Mouse (Mus musculus): Measurements from ENCODE around the gene Olfr483.

Gene Olfr483

GRCm38 (mm10) chr7:108100549-108100948 is at the start of gene Olfr483:
Gene Olfr483, plus strand, starts transcription at chr7:108100849.
- DNase-seq = no peak

GRCm38 (mm10) chr7:108067246-108067645 is 33.4 kb upstream of the Olfr483 start, which contains the start of gene Olfr480:
Gene Olfr480, minus strand, starts transcription at chr7:108067346.
- DNase-seq = no peak

- DNase-seq = no peak
Measured at GRCm38 (mm10) chr7:108079555-108079954, 21.1 kb upstream of the Olfr483 start, which contains the start of gene Olfr481. Gene Olfr481, plus strand, starts transcription at chr7:108079855.

- DNase-seq = no peak
Measured at GRCm38 (mm10) chr7:108097486-108097885, 3.2 kb upstream of the Olfr483 start, which contains the start of gene Olfr482. Gene Olfr482, minus strand, starts transcription at chr7:108097586.

GRCm38 (mm10) chr7:108120681-108121080 is 20.0 kb downstream of the Olfr483 start:
- no peak for DNase-seq

- no peak for DNase-seq
Measured at GRCm38 (mm10) chr7:108121416-108121815, 20.8 kb downstream of the Olfr483 start.

GRCm38 (mm10) chr7:108127349-108127748 is 26.7 kb downstream of the Olfr483 start, which contains the start of gene Olfr484:
Gene Olfr484, minus strand, starts transcription at chr7:108127449.
- no peak for DNase-seq

Data from thymus, adult 18-20 months (tissue).